Mouse (Mus musculus) heart, adult 2 months (tissue): ENCODE measurements around the gene Slc39a11.

Experiments
- CTCF ChIP-seq: fragments of 200-600 bp; IDR thresholded peaks from 2 replicates; pipeline ENCODE4 v1.8.1; 2022; ENCODE audit warnings: antibody characterized with exemption, mild to moderate bottlenecking, moderate library complexity
- POLR2A ChIP-seq: fragments of 200-500 bp; IDR thresholded peaks from 2 replicates; pipeline ENCODE4 v1.6.1; 2011; ENCODE audit warnings: mild to moderate bottlenecking, low read depth, low read length, control low read depth; ENCODE audit not compliant: insufficient read depth

DNA sequence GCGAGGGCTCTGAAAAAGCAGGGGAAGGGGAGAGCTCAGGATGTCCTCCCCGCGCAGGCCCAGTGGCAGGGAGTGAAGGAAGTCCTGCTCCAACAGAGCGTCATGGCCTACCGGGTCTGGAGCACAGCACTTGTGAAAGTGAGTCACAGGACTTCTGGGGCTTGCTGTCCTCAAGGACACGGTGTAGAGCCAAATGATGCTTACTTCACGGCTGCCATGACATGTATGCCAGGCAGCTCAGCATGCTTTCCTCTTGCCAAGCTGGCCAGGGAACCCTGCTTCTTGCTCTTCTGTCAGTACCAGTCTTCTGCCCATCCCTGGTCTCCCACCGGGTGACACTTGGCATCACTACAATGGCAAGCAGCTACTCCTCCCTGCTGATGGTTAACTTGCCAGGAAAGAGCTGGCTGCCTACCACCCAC is 6.6 kb upstream of the Slc39a11 start:
- TF ChIP-seq CTCF (no peak), POLR2A (no peak)
